Mouse (Mus musculus) stomach, postnatal 0 days (tissue): Measurements from ENCODE around the gene Atp1a2. TPM values are rescaled to one million over a fixed set of nuclear protein-coding genes. Genes with fewer than 3 reads are reported as not detected.

Experiments
- ATAC-seq: fragments of 200-750 bp; cut with Nextera tagmentation; 2 replicates; pipeline ENCODE4 v1.8.0; 2017; ENCODE audit not compliant: low FRiP score, low TSS enrichment
- DNase-seq: peaks from one replicate; pipeline ENCODE4 v3.0.0-alpha.2; 2016; ENCODE audit warnings: low spot score
- H3K27ac ChIP-seq: fragments of 300-500 bp; sonication (generic); replicated peaks from 2 replicates; pipeline ENCODE4 v1.5.1; 2014; ENCODE audit warnings: mild to moderate bottlenecking, control low read depth
- H3K27me3 ChIP-seq: fragments of 300-500 bp; sonication (generic); 2 replicates; pipeline ENCODE4 v1.6.1; 2014; ENCODE audit warnings: low read length; ENCODE audit not compliant: control insufficient read depth, insufficient read depth
- H3K36me3 ChIP-seq: fragments of 300-500 bp; sonication (generic); 2 replicates; pipeline ENCODE4 v1.6.1; 2014; ENCODE audit warnings: low read length, mixed read lengths; ENCODE audit not compliant: control insufficient read depth, insufficient read depth
- H3K4me1 ChIP-seq: fragments of 300-500 bp; sonication (generic); replicated peaks from 2 replicates; pipeline ENCODE4 v1.6.1; 2014; ENCODE audit warnings: antibody characterized with exemption; ENCODE audit not compliant: control insufficient read depth, insufficient read depth
- H3K4me2 ChIP-seq: fragments of 300-500 bp; sonication (generic); replicated peaks from 2 replicates; pipeline ENCODE4 v1.6.1; 2014; ENCODE audit warnings: low read depth, mild to moderate bottlenecking, control low read depth, moderate library complexity
- H3K4me3 ChIP-seq: fragments of 300-500 bp; sonication (generic); 2 replicates; pipeline ENCODE4 v1.5.1; 2014; ENCODE audit warnings: low read depth, low read length, control low read depth
- H3K9ac ChIP-seq: fragments of 300-500 bp; sonication (generic); 2 replicates; pipeline ENCODE4 v1.6.1; 2014; ENCODE audit warnings: mild to moderate bottlenecking, low read length, control low read depth, mixed read lengths
- H3K9me3 ChIP-seq: fragments of 300-500 bp; sonication (generic); 2 replicates; pipeline ENCODE4 v1.6.1; 2016; ENCODE audit warnings: low read length; ENCODE audit not compliant: control insufficient read depth
- CTCF ChIP-seq: IDR thresholded peaks from 2 replicates; pipeline ENCODE4 v1.5.1; 2016; ENCODE audit warnings: antibody characterized with exemption, low read depth, mild to moderate bottlenecking, moderate library complexity
- EP300 ChIP-seq: optimal IDR thresholded peaks from 2 replicates; pipeline ENCODE3; 2016; ENCODE audit warnings: antibody characterized with exemption
- WGBS: fragments of 180-500 bp; shearing (Covaris S2); extraction: QIAGEN DNeasy Blood & Tissue Kit; methylation state at CpG from one replicate; pipeline ENCODE4 v1.1.7; 2014; 5-methylcytosine and 5-hydroxymethylcytosine counted together
- polyA plus RNA-seq: library from polyadenylated mRNA; unstranded; fragments of >200 nt; fragmentation: Nextera tagmentation; extraction: Ambion mirVana; gene quantifications from 2 replicates; pipeline ENCODE4 v1.2.1, GENCODE M21; 2015

Gene Atp1a2
- polyA plus RNA-seq, 1 experiment from 2014 or later = 3.1 TPM

DNA sequence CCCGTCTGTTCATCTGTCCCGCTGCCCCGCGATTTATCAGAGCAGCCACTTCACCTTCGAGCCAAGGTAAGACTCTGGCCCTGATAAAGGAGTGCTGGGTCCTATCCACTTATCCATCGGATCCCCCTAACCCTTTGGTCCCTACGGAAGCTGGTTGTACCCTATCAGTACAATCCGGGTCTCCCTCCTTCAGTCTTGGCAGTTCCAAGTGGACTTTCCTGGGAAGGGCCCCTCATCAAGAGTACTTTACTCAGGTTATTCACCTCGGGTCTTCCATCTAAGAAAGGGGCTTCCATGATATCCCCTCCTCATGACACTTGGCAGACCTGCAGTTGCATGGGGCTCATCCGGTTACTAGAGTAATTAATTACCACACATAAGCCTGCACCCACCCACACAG lies 43.5 kb upstream of the Atp1a2 start:
- H3K9me3 ChIP-seq = no peaks in the 10 kb centered on the region
- H3K4me2 ChIP-seq = peak overlapping the region; percentile 56
- peak overlapping the region; percentile 37 for H3K4me3 ChIP-seq
- WGBS = 18% methylated on average over 8 of the region's 10 CpGs
- no peak overlapping the region for H3K27ac ChIP-seq
- H3K4me1 ChIP-seq = no peaks in the 10 kb centered on the region
- no peak for DNase-seq
- no peak for ATAC-seq
- TF ChIP-seq EP300 = no peak
- TF ChIP-seq CTCF = no peak
- H3K27me3 ChIP-seq = no peaks in the 10 kb centered on the region; the same call in 1 of the 2 replicates
- H3K9ac ChIP-seq = no peak overlapping the region
- H3K36me3 ChIP-seq = no peaks in the 10 kb centered on the region

DNA sequence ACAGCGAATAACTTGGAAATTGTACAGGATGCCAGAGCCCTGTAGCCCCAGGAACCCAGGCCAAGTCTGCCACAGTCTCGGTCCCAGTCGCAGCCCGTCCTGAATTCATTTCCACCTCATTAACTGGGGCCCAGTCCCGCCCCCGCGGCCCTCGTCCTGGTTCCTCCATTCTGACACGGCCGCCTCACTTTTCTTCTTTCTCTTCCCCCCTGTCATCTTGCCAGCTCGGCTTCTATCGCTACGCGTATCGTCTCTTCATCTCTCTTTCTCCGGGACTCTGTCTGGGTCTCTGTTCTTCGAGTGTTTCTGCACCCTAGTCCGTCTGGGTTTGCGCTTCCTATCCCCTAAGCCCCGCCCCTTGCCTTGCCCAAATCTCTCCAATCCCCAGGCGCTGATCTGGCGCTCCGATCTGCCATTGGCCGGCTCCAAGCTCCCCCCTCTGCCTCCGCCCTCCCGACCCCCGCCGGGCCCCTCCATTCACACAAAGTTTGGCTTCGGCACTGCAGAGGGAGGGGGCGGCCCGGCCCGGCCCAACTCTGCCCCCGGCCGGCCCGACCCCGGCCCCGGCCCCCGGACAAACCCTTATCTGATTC lies 43.0 kb upstream of the Atp1a2 start, which contains the start of gene Kcnj10:
TSS of gene Kcnj10 (plus strand) at position 482 of the 593 bp plus-strand sequence.
- DNase-seq (peak; percentile 71), ATAC-seq (peak; percentile 76; the same call in 1 of the 2 replicates)
- peak within 1 kb of the TSS; percentile 56 for H3K4me2 ChIP-seq
- H3K4me3 ChIP-seq = peak within 1 kb of the TSS; percentile 37
- no peaks in the 10 kb centered on the region for H3K36me3 ChIP-seq
- no peaks in the 10 kb centered on the region for H3K9me3 ChIP-seq
- 2% methylated on average over 35 of the region's 38 CpGs for WGBS
- no peaks in the 10 kb centered on the region for H3K4me1 ChIP-seq
- 0 out of 2 replicates have a peak within 1 kb of the TSS, but pooled peaks have one; percentile 14 for H3K9ac ChIP-seq
- no peak within 1 kb of the TSS for H3K27ac ChIP-seq
- TF ChIP-seq EP300 (no peak), CTCF (no peak)
- H3K27me3 ChIP-seq = no peaks in the 10 kb centered on the region; the same call in 1 of the 2 replicates

DNA sequence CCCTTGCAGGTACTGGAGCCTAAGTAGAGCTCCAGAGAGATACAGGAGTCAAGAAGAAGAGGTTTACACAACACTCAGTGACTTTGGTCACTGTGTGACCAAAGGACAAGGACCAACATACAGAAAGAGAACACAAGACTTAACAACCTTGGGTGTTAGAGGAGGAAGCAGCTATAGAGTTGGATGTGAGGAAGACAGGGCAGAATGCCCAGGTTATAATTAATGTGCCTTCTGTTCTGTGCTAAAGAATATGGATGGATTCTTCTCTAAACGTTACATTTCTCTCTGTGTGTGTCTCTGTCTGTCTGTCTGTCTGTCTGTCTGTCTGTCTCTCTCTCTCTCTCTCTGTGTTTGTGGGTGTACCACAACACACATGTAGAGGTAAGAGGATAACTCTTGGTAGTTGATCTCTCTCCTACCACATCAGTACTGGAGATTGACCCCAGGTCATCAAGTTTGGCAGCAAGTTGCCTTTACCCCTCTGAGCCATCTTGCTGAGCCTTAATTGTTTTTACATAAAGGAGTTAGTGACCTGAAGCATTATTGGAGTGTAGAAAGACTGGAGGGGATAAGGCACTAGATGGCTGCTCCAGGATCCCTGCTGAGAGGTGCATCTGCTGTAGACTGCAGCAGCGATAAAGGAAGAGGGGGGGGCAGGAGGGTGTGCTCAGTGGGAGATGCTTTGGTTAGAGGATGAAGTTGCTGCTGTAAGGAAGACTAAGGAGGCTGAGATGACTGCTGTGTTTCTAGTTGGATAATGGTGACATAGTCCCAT lies 39.7 kb upstream of the Atp1a2 start:
- no peak overlapping the region for H3K4me2 ChIP-seq
- no peaks in the 10 kb centered on the region; the same call in 1 of the 2 replicates for H3K27me3 ChIP-seq
- H3K36me3 ChIP-seq = no peaks in the 10 kb centered on the region
- H3K9me3 ChIP-seq = no peaks in the 10 kb centered on the region
- DNase-seq (no peak), ATAC-seq (no peak)
- no peaks in the 10 kb centered on the region for H3K4me1 ChIP-seq
- H3K9ac ChIP-seq = no peak overlapping the region
- no peak overlapping the region for H3K4me3 ChIP-seq
- H3K27ac ChIP-seq = no peak overlapping the region
- 49% methylated on average over 2 of the region's 2 CpGs for WGBS
- no peak for TF ChIP-seq CTCF
- no peak for TF ChIP-seq EP300

GRCm38 (mm10) chr1:172335804-172336203 lies 37.9 kb upstream of the Atp1a2 start:
- ATAC-seq = no peak
- 70% methylated on average over 15 of the region's 15 CpGs for WGBS
- no peaks in the 10 kb centered on the region for H3K9me3 ChIP-seq
- no peak overlapping the region for H3K4me3 ChIP-seq
- no peaks in the 10 kb centered on the region; the same call in 1 of the 2 replicates for H3K27me3 ChIP-seq
- no peaks in the 10 kb centered on the region for H3K4me1 ChIP-seq
- H3K27ac ChIP-seq = no peak overlapping the region
- TF ChIP-seq EP300 (no peak), CTCF (no peak)
- DNase-seq = no peak
- H3K9ac ChIP-seq = no peak overlapping the region
- H3K4me2 ChIP-seq = no peak overlapping the region
- no peaks in the 10 kb centered on the region for H3K36me3 ChIP-seq

DNA sequence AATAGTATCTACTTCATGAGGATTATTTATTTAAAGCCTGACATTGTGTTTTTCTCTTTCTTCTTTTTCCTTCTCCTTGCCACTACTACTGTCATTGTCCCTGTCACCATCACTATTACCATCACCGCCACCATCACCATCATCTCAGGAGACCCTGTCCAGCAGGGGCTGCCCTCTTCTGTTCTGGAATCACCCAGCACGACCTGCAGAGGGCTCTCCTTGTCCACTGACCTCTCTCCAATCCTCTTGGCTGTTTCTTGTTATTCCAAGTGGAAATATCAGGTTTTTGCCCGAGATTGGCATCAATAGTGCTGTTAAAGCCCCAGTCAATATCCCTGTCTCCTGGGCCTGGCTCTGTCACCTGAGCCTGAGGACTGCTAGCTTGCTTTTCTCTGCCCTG lies 35.6 kb upstream of the Atp1a2 start:
- Histone ChIP-seq H3K27me3 (no peaks in the 10 kb centered on the region), H3K4me1 (no peaks in the 10 kb centered on the region), H3K4me2 (no peak overlapping the region), H3K4me3 (no peak overlapping the region), H3K9ac (no peak overlapping the region), H3K9me3 (no peaks in the 10 kb centered on the region), H3K27ac (no peak overlapping the region), H3K36me3 (no peaks in the 10 kb centered on the region)
- TF ChIP-seq EP300 (no peak), CTCF (peak; percentile 59)
- WGBS = 19% methylated on average over 3 of the region's 3 CpGs
- no peak for DNase-seq
- no peak for ATAC-seq

GRCm38 (mm10) chr1:172332925-172333324 lies 35.1 kb upstream of the Atp1a2 start:
- no peak overlapping the region for H3K4me3 ChIP-seq
- DNase-seq (no peak), ATAC-seq (no peak)
- no peak overlapping the region for H3K9ac ChIP-seq
- H3K27ac ChIP-seq = no peak overlapping the region
- H3K4me2 ChIP-seq = no peak overlapping the region
- no peaks in the 10 kb centered on the region for H3K27me3 ChIP-seq
- no peaks in the 10 kb centered on the region for H3K4me1 ChIP-seq
- H3K36me3 ChIP-seq = no peaks in the 10 kb centered on the region
- TF ChIP-seq CTCF = no peak
- TF ChIP-seq EP300 = no peak
- WGBS = 66% methylated on average over 2 of the region's 2 CpGs
- no peaks in the 10 kb centered on the region for H3K9me3 ChIP-seq
